Mouse (Mus musculus): ENCODE measurements around the gene Aebp2.

Gene Aebp2

GRCm38 (mm10) chr6:140696192-140696879 is 73.9 kb downstream of the Aebp2 start:
- no peak for DNase-seq (ENCODE audit: low read depth, low spot score)

DNA sequence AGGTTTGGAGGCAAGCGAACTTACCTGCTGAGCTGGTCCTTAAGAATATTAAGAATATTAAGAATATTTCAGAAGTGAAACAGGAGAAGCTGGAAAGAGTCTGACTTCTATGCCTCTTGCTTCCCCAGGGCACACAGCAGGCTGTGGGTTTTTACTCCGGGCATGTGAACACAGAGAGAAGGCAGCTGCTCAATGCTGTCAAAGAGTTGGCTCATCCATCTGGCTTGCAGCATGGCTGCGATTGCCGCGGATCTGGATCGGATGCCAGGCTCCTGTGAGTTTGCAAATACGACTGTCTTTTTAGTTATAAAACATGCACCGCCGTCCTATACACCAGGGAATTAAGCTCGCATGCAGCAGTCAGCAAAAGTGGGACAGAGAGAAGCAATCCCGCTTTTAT is 75.5 kb downstream of the Aebp2 start:
- DNase-seq (ENCODE audit: low read depth, low spot score), result no peak

GRCm38 (mm10) chr6:140698596-140698995 is 76.1 kb downstream of the Aebp2 start:
- DNase-seq (ENCODE audit: low read depth, low spot score), result no peak

DNA sequence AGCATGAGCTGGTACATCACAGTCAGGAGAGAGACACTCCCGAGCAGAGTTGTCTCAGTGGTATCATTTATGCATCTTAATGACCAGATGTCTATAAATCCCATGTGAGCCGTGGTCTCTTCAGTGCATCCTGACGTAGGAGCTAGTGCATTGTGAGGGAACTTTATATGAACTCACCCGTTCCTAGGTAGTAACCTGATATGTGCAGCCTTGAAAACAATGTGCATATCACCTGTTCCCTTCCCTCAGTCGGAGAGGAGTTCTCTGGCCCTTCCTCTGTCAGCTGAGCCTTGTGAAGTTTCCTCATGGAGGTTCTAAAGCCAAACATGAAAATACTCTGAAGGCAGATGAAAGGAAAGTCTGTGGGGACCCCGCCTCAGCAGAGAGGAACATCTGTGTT is 78.8 kb downstream of the Aebp2 start:
- no peak for DNase-seq (ENCODE audit: low read depth, low spot score)

DNA sequence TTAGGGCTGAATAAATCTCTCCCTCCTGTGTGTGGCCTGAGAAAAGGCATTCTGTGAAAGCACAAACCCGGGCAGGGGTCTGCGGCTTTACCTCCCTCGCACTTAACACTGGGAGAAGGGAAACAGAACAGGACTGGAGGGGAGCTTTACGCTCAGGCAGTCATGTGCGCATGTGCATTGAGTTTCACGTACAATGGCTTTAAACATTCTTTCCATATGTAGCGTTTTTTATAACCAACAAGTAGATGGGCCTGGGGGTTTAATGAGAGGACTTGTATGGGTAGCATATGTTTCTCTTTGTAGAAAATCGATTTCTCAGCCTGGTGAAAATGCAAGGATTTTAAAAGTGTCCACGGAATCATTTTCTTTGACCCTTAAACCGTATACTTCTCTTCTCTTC is 82.7 kb downstream of the Aebp2 start:
- DNase-seq (ENCODE audit: low read depth, low spot score), result peak; percentile 40

- DNase-seq (ENCODE audit: low read depth, low spot score), result no peak
Measured at GRCm38 (mm10) chr6:140706056-140706455, 83.6 kb downstream of the Aebp2 start.

DNA sequence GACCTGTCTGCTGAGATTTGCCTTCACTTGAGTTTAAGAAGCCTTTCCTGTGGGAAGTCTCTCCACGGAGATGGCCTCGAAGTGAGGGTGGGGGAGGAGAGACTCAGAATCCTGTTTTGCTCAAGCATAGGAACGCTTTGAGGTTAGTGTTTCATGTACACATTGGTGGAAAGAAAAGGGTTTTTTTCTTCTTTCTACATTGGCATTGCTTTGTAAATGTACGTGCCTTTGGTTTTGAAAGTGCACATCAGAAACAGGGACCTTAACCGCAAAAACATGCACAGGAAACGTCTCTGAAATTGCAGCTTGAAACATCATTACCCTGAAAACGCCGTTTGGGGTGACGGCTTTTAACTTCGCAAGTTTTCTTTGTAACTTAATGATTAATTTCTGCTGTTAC is 85.6 kb downstream of the Aebp2 start:
- DNase-seq (ENCODE audit: low read depth, low spot score), result no peak

GRCm38 (mm10) chr6:140709415-140710107 is 87.1 kb downstream of the Aebp2 start:
- DNase-seq (ENCODE audit: low read depth, low spot score), result no peak

GRCm38 (mm10) chr6:140712754-140713153 is 90.3 kb downstream of the Aebp2 start:
- peak; percentile 62 for DNase-seq (ENCODE audit: low read depth, low spot score)

GRCm38 (mm10) chr6:140714905-140715365 is 92.5 kb downstream of the Aebp2 start:
- peak; percentile 80 for DNase-seq (ENCODE audit: low read depth, low spot score)

GRCm38 (mm10) chr6:140722058-140722457 is 99.6 kb downstream of the Aebp2 start:
- DNase-seq (ENCODE audit: low read depth, low spot score), result no peak

All from forelimb bud, embryonic 11.5 days (tissue).